Mouse (Mus musculus) megakaryocyte-erythroid progenitor cell, adult 5-6 weeks (primary cell): ENCODE measurements around the gene Nexn. TPM values are rescaled to one million over a fixed set of nuclear protein-coding genes. Genes with fewer than 3 reads are reported as not detected.
"Not testable (repeated sequence)": the region's sequence is repeated elsewhere in the genome, so short reads cannot be mapped to it uniquely, and the experiment has no call there.

Experiments used
- ATAC-seq: replicated peaks from 2 replicates; pipeline ENCODE4 v1.8.0; 2016; ENCODE audit warnings: mild to moderate bottlenecking, inconsistent platforms; ENCODE audit not compliant: severe bottlenecking, poor library complexity, low FRiP score, low TSS enrichment
- total RNA-seq, 2 experiments: library from RNA; stranded (forward) in 1 of 2; stranded (reverse) in 1 of 2; fragments of 200-1000, 215-1000 nt in 1 of 2; fragments of >200 nt in 1 of 2; fragmentation: Nextera tagmentation in 1 of 2; gene quantifications; 2 replicates each; pipeline ENCODE4 v1.2.3; 2014 to 2017

Gene Nexn
- not detected in 2 replicates for total RNA-seq (2014; fragmentation: Nextera tagmentation)
- 1.3 and 1.8 TPM in 2 replicates for total RNA-seq (2017)

- 0 out of 2 replicates have a peak, but pooled peaks have one; percentile 3 for ATAC-seq
These were observed at the start of gene Nexn for GRCm38 (mm10) chr3:152266036-152266421. TSS of gene Nexn (minus strand) at chr3:152266350.

GRCm38 (mm10) chr3:152315613-152316012, 49.5 kb upstream of the Nexn start:
- ATAC-seq, result peak; percentile 99

GRCm38 (mm10) chr3:152314666-152315065, 48.5 kb upstream of the Nexn start:
- not testable (repeated sequence) for ATAC-seq

GRCm38 (mm10) chr3:152309250-152309645, 43.1 kb upstream of the Nexn start:
- ATAC-seq, result peak; percentile 32

- peak; percentile 73 for ATAC-seq
These were observed 42.5 kb upstream of the Nexn start for GRCm38 (mm10) chr3:152308485-152309249.

- ATAC-seq, result no peak
These were observed 39.8 kb upstream of the Nexn start for GRCm38 (mm10) chr3:152305971-152306370.

- no peak for ATAC-seq
These were observed 38.9 kb upstream of the Nexn start for GRCm38 (mm10) chr3:152305080-152305479.

- ATAC-seq, result no peak
These were observed 38.1 kb upstream of the Nexn start for GRCm38 (mm10) chr3:152304093-152304815.

- ATAC-seq, result no peak
These were observed 36.8 kb upstream of the Nexn start for GRCm38 (mm10) chr3:152302991-152303390.

GRCm38 (mm10) chr3:152300376-152301337, 34.5 kb upstream of the Nexn start:
- ATAC-seq, result 0 out of 2 replicates have a peak, but pooled peaks have one; percentile 50

GRCm38 (mm10) chr3:152295896-152296295, 29.7 kb upstream of the Nexn start:
- no peak for ATAC-seq

GRCm38 (mm10) chr3:152294400-152294799, 28.2 kb upstream of the Nexn start:
- ATAC-seq, result no peak

GRCm38 (mm10) chr3:152293530-152294181, 27.5 kb upstream of the Nexn start:
- ATAC-seq, result no peak

- ATAC-seq, result no peak
These were observed 25.7 kb upstream of the Nexn start for GRCm38 (mm10) chr3:152291895-152292294.

GRCm38 (mm10) chr3:152290175-152290798, 24.1 kb upstream of the Nexn start:
- ATAC-seq, result no peak

- no peak for ATAC-seq
These were observed 22.6 kb upstream of the Nexn start for GRCm38 (mm10) chr3:152288740-152289139.

- ATAC-seq, result no peak
These were observed 22.1 kb upstream of the Nexn start for GRCm38 (mm10) chr3:152288276-152288675.

GRCm38 (mm10) chr3:152287810-152288209, 21.7 kb upstream of the Nexn start:
- ATAC-seq, result no peak

GRCm38 (mm10) chr3:152284759-152285158, 18.6 kb upstream of the Nexn start:
- no peak for ATAC-seq
